In the genomic region with DNA sequence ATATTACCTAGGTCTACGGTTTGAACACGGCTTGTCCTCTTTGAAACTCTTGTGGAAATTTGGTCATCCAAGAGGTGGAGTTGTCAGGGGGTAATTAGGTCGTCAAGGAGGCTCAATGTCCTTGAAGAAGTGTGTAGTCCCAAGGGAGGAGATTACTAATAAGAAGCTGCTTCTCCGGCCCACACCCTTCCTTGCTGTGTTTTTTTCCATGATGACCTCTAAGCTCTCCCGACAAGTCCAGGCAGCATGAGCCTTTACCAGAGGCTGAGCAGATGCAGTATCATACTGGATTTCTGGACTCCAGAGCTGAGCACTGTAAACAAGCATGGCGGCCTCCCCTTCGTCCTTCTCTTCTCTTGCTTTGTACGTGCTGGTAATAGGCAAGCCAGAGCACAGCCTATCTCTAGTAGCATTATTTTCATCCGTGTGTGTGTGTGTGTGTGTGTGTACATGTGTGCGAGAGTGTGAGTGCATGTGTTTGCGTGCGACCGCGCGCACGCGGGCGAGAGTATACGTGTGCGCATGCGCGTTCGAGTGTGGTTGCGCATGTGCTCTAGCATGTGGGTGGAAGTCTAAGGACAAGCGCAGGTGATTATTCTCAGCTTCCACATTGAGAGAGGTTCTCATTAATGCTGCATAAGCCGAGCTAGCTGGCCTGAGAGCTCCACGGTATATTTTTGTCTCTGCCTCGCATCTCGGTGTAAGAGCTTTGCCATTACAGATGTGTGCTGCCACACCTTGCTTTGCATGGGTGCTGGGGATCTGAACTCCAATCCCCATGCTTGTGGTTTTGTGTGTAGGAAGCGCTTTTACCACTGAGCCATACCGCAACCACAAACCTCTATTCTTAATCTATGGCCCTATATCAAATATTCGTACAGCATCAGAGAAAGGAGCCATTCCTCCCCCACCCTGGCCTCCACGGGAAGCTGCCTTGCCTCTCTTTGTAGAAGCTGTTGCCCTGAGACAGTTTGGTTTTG, we compare ENCODE assay signal across 10 mouse cellular contexts. TPM values are rescaled to one million over a fixed set of nuclear protein-coding genes. Genes with fewer than 3 reads are reported as not detected.
DNase-seq lines count a peak whose midpoint lies in the region; ATAC-seq and TF ChIP-seq lines count a peak whose summit lies in the region.
"Had no signal": no experiment of that assay in that cellular context is flagged by ENCODE, and none has a peak within 500 bp of the region (broad histone marks: within the 10 kb centered on the region; RNA-seq: fewer than 3 reads in every experiment).

No protein-coding gene starts in this region.

- no peak overlapping the region for H3K9ac ChIP-seq in liver, embryonic 13.5 days
- no peak overlapping the region for H3K9ac ChIP-seq in liver, embryonic 11.5 days (ENCODE audit: low read depth, low read length)
- H3K9ac ChIP-seq in ES-E14 (ENCODE audit: insufficient read depth, low read depth, low read length, poor library complexity, severe bottlenecking): peak overlapping the region; percentile 60; the same call in 1 of the 2 replicates
- H3K9ac ChIP-seq in heart, embryonic 16.5 days (ENCODE audit: low read length): no peak overlapping the region
- H3K9ac ChIP-seq: hindbrain, embryonic 15.5 days had no signal

- no peak for ATAC-seq in liver, embryonic 13.5 days (ENCODE audit: low read depth)
- ATAC-seq in liver, embryonic 11.5 days (replicated peaks; ENCODE audit: low FRiP score): no peak
- ATAC-seq in heart, embryonic 16.5 days (replicated peaks; ENCODE audit: extremely low read depth, insufficient read depth, low FRiP score): 0 out of 2 replicates have a peak, but pooled peaks have one; percentile 15

- no peak overlapping the region for H3K27ac ChIP-seq in liver, embryonic 13.5 days
- no peak overlapping the region for H3K27ac ChIP-seq in liver, embryonic 11.5 days (ENCODE audit: low read depth, low read length)
- H3K27ac ChIP-seq in ES-E14 (ENCODE audit: insufficient read depth, low read depth, low read length, poor library complexity, severe bottlenecking): no peak overlapping the region
- peak overlapping the region; percentile 24 for H3K27ac ChIP-seq in heart, embryonic 16.5 days (ENCODE audit: low read length)
- no peak overlapping the region for H3K27ac ChIP-seq in thymus, adult 2 months (ENCODE audit: control insufficient read depth, insufficient read depth, low read length)
- H3K27ac ChIP-seq: hindbrain, embryonic 15.5 days had no signal

- H3K4me2 ChIP-seq in liver, embryonic 13.5 days: peak overlapping the region; percentile 14; the same call in 1 of the 2 replicates
- H3K4me2 ChIP-seq in liver, embryonic 11.5 days: no peak overlapping the region
- no peak overlapping the region for H3K4me2 ChIP-seq in heart, embryonic 16.5 days (ENCODE audit: low read depth, low read length)
- H3K4me2 ChIP-seq: hindbrain, embryonic 15.5 days had no signal

- no peak for TF ChIP-seq CTCF in thymus, adult 2 months (IDR thresholded peaks at IDR 0.05; ENCODE audit: borderline replicate concordance, control insufficient read depth, extremely low read depth, insufficient read depth, low read length, poor library complexity)

- no peak for DNase-seq in liver, embryonic 13.5 days
- no peak for DNase-seq in liver, embryonic 11.5 days (ENCODE audit: low spot score)
- DNase-seq in ES-E14 (ENCODE audit: low read depth, low spot score): no peak
- peak; percentile 36 for DNase-seq in thymus, adult 2 months
- DNase-seq in adrenal gland, postnatal 14 days: no peak
- no peak for DNase-seq in right cerebral cortex, postnatal 14 days
- no peak for DNase-seq in adrenal gland, postnatal 25 days
- DNase-seq: cerebellum, adult 11-12 months had no signal

- no peak overlapping the region for H3K4me3 ChIP-seq in liver, embryonic 13.5 days (replicated peaks)
- H3K4me3 ChIP-seq in liver, embryonic 11.5 days (ENCODE audit: low read depth, low read length): no peak overlapping the region
- H3K4me3 ChIP-seq in ES-E14 (ENCODE audit: insufficient read depth in 1 of 2, low read depth in 1 of 2, low read length in 2 of 2, poor library complexity in 1 of 2, severe bottlenecking in 1 of 2): peak overlapping the region in 1 of 2 experiments; percentile 40; a peak in 2 of 4 replicates
- no peak overlapping the region for H3K4me3 ChIP-seq in heart, embryonic 16.5 days (ENCODE audit: low read length)
- no peak overlapping the region for H3K4me3 ChIP-seq in thymus, adult 2 months (ENCODE audit: control insufficient read depth, insufficient read depth, low read length)
- H3K4me3 ChIP-seq: hindbrain, embryonic 15.5 days had no signal

- H3K9me3 ChIP-seq in liver, embryonic 13.5 days (replicated peaks): no peaks in the 10 kb centered on the region
- H3K9me3 ChIP-seq in liver, embryonic 11.5 days (ENCODE audit: control insufficient read depth, low read length): no peaks in the 10 kb centered on the region
- no peaks in the 10 kb centered on the region for H3K9me3 ChIP-seq in ES-E14 (ENCODE audit: control insufficient read depth, insufficient read depth, low read depth, low read length)
- no peaks in the 10 kb centered on the region for H3K9me3 ChIP-seq in heart, embryonic 16.5 days (replicated peaks; ENCODE audit: control insufficient read depth, low read length)
- H3K9me3 ChIP-seq: hindbrain, embryonic 15.5 days had no signal

- in situ Hi-C loops in ES-E14 (cut with MboI; ENCODE audit: low sequenced_read_pairs in 2 of 2, unreplicated experiment in 2 of 2): no loop called here

- H3K27me3 ChIP-seq in liver, embryonic 13.5 days: 0 out of 2 replicates have a peak, but pooled peaks cover 7% of the 10 kb centered on the region
- no peaks in the 10 kb centered on the region for H3K27me3 ChIP-seq in liver, embryonic 11.5 days (replicated peaks; ENCODE audit: control insufficient read depth, insufficient read depth, low read length)
- no peaks in the 10 kb centered on the region for H3K27me3 ChIP-seq in heart, embryonic 16.5 days (ENCODE audit: control insufficient read depth, insufficient read depth, low read length)
- H3K27me3 ChIP-seq in thymus, adult 2 months (ENCODE audit: control insufficient read depth, insufficient read depth, low read length): peaks cover 10% of the 10 kb centered on the region
- H3K27me3 ChIP-seq: hindbrain, embryonic 15.5 days had no signal

- WGBS in liver, embryonic 13.5 days (ENCODE audit: insufficient replicate concordance): 67% methylated on average over 33 of the region's 33 CpGs
- 75% methylated on average over 33 of the region's 33 CpGs for WGBS in liver, embryonic 11.5 days
- 79% methylated on average over 33 of the region's 33 CpGs for WGBS in heart, embryonic 16.5 days
- WGBS in thymus, adult 2 months: 65% methylated on average over 33 of the region's 33 CpGs

- no peak for TF ChIP-seq POLR2A in thymus, adult 2 months (IDR thresholded peaks at IDR 0.05; ENCODE audit: control insufficient read depth, extremely low read depth, insufficient read depth, low read length, poor library complexity)

- no peaks in the 10 kb centered on the region for H3K36me3 ChIP-seq in liver, embryonic 13.5 days
- H3K36me3 ChIP-seq in liver, embryonic 11.5 days (ENCODE audit: control insufficient read depth, insufficient read depth, low read length): no peaks in the 10 kb centered on the region
- H3K36me3 ChIP-seq in ES-E14 (ENCODE audit: control insufficient read depth, insufficient read depth, low read length, poor library complexity, severe bottlenecking): no peaks in the 10 kb centered on the region
- H3K36me3 ChIP-seq in heart, embryonic 16.5 days (ENCODE audit: control insufficient read depth, insufficient read depth): no peaks in the 10 kb centered on the region
- H3K36me3 ChIP-seq in thymus, adult 2 months (ENCODE audit: control insufficient read depth, insufficient read depth, low read length): no peaks in the 10 kb centered on the region
- H3K36me3 ChIP-seq: hindbrain, embryonic 15.5 days had no signal

- H3K4me1 ChIP-seq in liver, embryonic 13.5 days (replicated peaks): peaks cover 41% of the 10 kb centered on the region
- H3K4me1 ChIP-seq in liver, embryonic 11.5 days (replicated peaks; ENCODE audit: control insufficient read depth, insufficient read depth, low read length): peaks cover 22% of the 10 kb centered on the region
- H3K4me1 ChIP-seq in ES-E14 (ENCODE audit: control insufficient read depth in 2 of 2, insufficient read depth in 2 of 2, low read length in 2 of 2, poor library complexity in 1 of 2): peaks cover 5 to 24% of the 10 kb centered on the region in 2 experiments
- H3K4me1 ChIP-seq in heart, embryonic 16.5 days (ENCODE audit: control insufficient read depth, insufficient read depth, low read length): peaks cover 26% of the 10 kb centered on the region
- H3K4me1 ChIP-seq in thymus, adult 2 months (replicated peaks; ENCODE audit: control insufficient read depth, insufficient read depth, low read length): peaks cover 14% of the 10 kb centered on the region

TF ChIP-seq in ES-E14, 5 proteins besides CTCF, POLR2A, EP300 and RAD21:
- TF ChIP-seq HCFC1 (IDR thresholded peaks at IDR 0.05; ENCODE audit: borderline replicate concordance, insufficient read depth, low read length) (0 out of 2 replicates have a peak, but pooled peaks have one; percentile 16), ZNF384 (IDR thresholded peaks at IDR 0.05; ENCODE audit: low read depth, low read length) (no peak)

RNA-seq across cellular contexts. Expression of a gene that starts 12.5 kb away (rescaled TPM):
- polyA plus RNA-seq in liver, embryonic 13.5 days (2015; fragmentation: Nextera tagmentation; extraction: Ambion mirVana): 5.9 and 7.5 TPM in 2 replicates
- polyA plus RNA-seq in liver, embryonic 11.5 days (2014; fragmentation: Nextera tagmentation; extraction: Ambion mirVana): 22.6 and 23.3 TPM in 2 replicates
- total RNA-seq in ES-E14 (2012; rRNA removed): 21.7 and 24.8 TPM in 2 replicates
- polyA plus RNA-seq in heart, embryonic 16.5 days (2015; fragmentation: Nextera tagmentation; extraction: Ambion mirVana): 18.0 and 18.5 TPM in 2 replicates
- polyA plus RNA-seq in thymus, adult 2 months (2012; rRNA removed): 52.5 and 62.1 TPM in 2 replicates
- total RNA-seq in adrenal gland, postnatal 14 days (2021): 108 and 131 TPM in 2 replicates
- 158 and 177 TPM in 2 replicates for total RNA-seq in adrenal gland, postnatal 25 days (2021)

RNA-seq across cellular contexts. Expression of a gene that starts 32.4 kb away (rescaled TPM):
- 783 and 784 TPM in 2 replicates for polyA plus RNA-seq in liver, embryonic 13.5 days (2015; fragmentation: Nextera tagmentation; extraction: Ambion mirVana)
- 2,392 and 2,590 TPM in 2 replicates for polyA plus RNA-seq in liver, embryonic 11.5 days (2014; fragmentation: Nextera tagmentation; extraction: Ambion mirVana)
- 824 and 994 TPM in 2 replicates for total RNA-seq in ES-E14 (2012; rRNA removed)
- polyA plus RNA-seq in heart, embryonic 16.5 days (2015; fragmentation: Nextera tagmentation; extraction: Ambion mirVana): 1,672 and 1,922 TPM in 2 replicates
- polyA plus RNA-seq in thymus, adult 2 months (2012; rRNA removed): 296 and 344 TPM in 2 replicates
- 426 and 444 TPM in 2 replicates for total RNA-seq in adrenal gland, postnatal 14 days (2021)
- total RNA-seq in adrenal gland, postnatal 25 days (2021): 428 and 430 TPM in 2 replicates
